Mouse (Mus musculus) liver, postnatal 0 days (tissue): ENCODE data around the gene Gldc. TPM values are rescaled to one million over a fixed set of nuclear protein-coding genes. Genes with fewer than 3 reads are reported as not detected.

Source experiments
- ATAC-seq: fragments of 200-750 bp; cut with Nextera tagmentation; 2 replicates; pipeline ENCODE4 v1.8.0; 2017; ENCODE audit warnings: mild to moderate bottlenecking, moderate library complexity
- DNase-seq: peaks from one replicate; pipeline ENCODE4 v3.0.0-alpha.2; 2016
- H3K27ac ChIP-seq: fragments of 300-500 bp; sonication (generic); 2 replicates; pipeline ENCODE4 v1.5.1; 2014; ENCODE audit warnings: antibody characterized with exemption, moderate library complexity, mild to moderate bottlenecking, low read depth
- H3K27me3 ChIP-seq: fragments of 300-500 bp; sonication (generic); 2 replicates; pipeline ENCODE4 v1.6.1; 2014; ENCODE audit warnings: low read length, control low read depth, mixed read lengths; ENCODE audit not compliant: insufficient read depth
- H3K36me3 ChIP-seq: fragments of 300-500 bp; sonication (generic); replicated peaks from 2 replicates; pipeline ENCODE4 v1.6.1; 2014; ENCODE audit warnings: mild to moderate bottlenecking, control low read depth, low read length, moderate library complexity, mixed read lengths; ENCODE audit not compliant: insufficient read depth
- H3K4me1 ChIP-seq: fragments of 300-500 bp; sonication (generic); 2 replicates; pipeline ENCODE4 v1.6.1; 2014; ENCODE audit warnings: antibody characterized with exemption, mild to moderate bottlenecking, control low read depth; ENCODE audit not compliant: insufficient read depth
- H3K4me2 ChIP-seq: fragments of 300-500 bp; sonication (generic); 2 replicates; pipeline ENCODE4 v1.6.1; 2014; ENCODE audit warnings: low read depth, mild to moderate bottlenecking, low read length, moderate library complexity, mixed read lengths
- H3K4me3 ChIP-seq: fragments of 300-500 bp; sonication (generic); 2 replicates; pipeline ENCODE4 v1.5.1; 2014; ENCODE audit warnings: low read depth, low read length
- H3K9ac ChIP-seq: fragments of 300-500 bp; sonication (generic); replicated peaks from 2 replicates; pipeline ENCODE4 v1.6.1; 2014; ENCODE audit warnings: mild to moderate bottlenecking, moderate library complexity
- H3K9me3 ChIP-seq: fragments of 300-500 bp; sonication (generic); 2 replicates; pipeline ENCODE4 v1.6.1; 2016; ENCODE audit warnings: mild to moderate bottlenecking, control low read depth, low read length, mixed read lengths
- CTCF ChIP-seq: sonication (generic); IDR thresholded peaks from 2 replicates; pipeline ENCODE4 v1.5.1; 2016; ENCODE audit warnings: antibody characterized with exemption, low read depth
- EP300 ChIP-seq: IDR thresholded peaks from 2 replicates; pipeline ENCODE4 v1.6.1; 2016; ENCODE audit warnings: antibody characterized with exemption, low read depth, mild to moderate bottlenecking
- WGBS: fragments of 180-500 bp; shearing (Covaris S2); extraction: QIAGEN DNeasy Blood & Tissue Kit; methylation state at CpG from one replicate; pipeline ENCODE4 v1.1.7; 2014; ENCODE audit not compliant: insufficient replicate concordance; 5-methylcytosine and 5-hydroxymethylcytosine counted together
- polyA plus RNA-seq: library from polyadenylated mRNA; unstranded; fragments of >200 nt; fragmentation: Nextera tagmentation; extraction: Ambion mirVana; gene quantifications from 2 replicates; pipeline ENCODE4 v1.2.1, GENCODE M21; 2015

Gldc gene
- polyA plus RNA-seq, 1 experiment from 2014 or later, result 33.2 TPM

DNA sequence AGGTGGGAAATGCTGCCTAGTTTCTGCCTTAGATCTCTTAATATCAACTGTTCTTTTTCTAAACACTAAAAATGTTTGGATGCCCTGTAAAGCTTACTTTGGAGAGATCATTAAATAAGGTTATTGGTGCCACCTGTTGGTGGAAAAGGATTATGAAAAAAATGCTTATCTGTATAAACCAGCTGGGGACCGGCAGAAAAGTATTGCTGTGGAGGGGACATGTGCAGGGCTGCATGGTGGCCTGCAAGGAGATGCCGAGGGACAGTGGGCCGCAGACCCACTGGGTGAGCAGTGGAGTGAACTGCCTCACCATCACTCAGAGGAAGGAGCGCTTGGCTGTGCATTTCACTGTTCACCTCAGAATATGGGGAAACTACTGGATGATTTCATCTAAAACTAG is 47.1 kb downstream of the Gldc start:
- H3K9me3 ChIP-seq, result no peaks in the 10 kb centered on the region
- H3K4me3 ChIP-seq, result no peak overlapping the region
- H3K4me2 ChIP-seq, result no peak overlapping the region
- no peak for ATAC-seq
- H3K9ac ChIP-seq, result no peak overlapping the region
- WGBS, result 42% methylated on average over 4 of the region's 4 CpGs
- TF ChIP-seq CTCF (peak; percentile 44), EP300 (no peak)
- DNase-seq, result no peak
- H3K36me3 ChIP-seq, result peaks cover 2% of the 10 kb centered on the region; the same call in 1 of the 2 replicates
- no peak overlapping the region for H3K27ac ChIP-seq
- H3K27me3 ChIP-seq, result no peaks in the 10 kb centered on the region
- H3K4me1 ChIP-seq, result no peaks in the 10 kb centered on the region

DNA sequence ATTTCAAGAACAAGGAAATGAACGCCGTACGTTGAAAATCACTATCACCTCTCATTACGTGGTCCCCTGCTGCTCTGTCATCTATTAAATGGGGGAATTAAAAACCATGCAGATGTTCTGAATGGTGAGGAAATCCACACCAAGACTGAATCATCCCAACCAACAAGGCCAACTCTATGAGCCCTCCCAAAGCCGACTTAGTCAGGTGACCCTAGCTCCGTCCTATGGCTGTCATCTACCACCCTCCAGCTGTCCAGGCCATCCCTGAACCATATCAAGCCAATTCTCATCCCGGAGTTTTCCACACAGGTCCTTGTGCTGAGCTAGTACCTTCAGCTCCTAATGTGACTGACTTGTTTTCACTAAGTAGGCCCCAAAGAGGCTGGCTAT is 49.6 kb downstream of the Gldc start:
- DNase-seq (no peak), ATAC-seq (no peak)
- no peak overlapping the region for H3K27ac ChIP-seq
- TF ChIP-seq EP300 (no peak), CTCF (no peak)
- H3K4me3 ChIP-seq, result no peak overlapping the region
- no peaks in the 10 kb centered on the region for H3K4me1 ChIP-seq
- no peaks in the 10 kb centered on the region for H3K27me3 ChIP-seq
- no peak overlapping the region for H3K4me2 ChIP-seq
- WGBS, result 78% methylated on average over 7 of the region's 7 CpGs
- no peaks in the 10 kb centered on the region for H3K9me3 ChIP-seq
- H3K36me3 ChIP-seq, result peaks cover 2% of the 10 kb centered on the region; the same call in 1 of the 2 replicates
- no peak overlapping the region for H3K9ac ChIP-seq

DNA sequence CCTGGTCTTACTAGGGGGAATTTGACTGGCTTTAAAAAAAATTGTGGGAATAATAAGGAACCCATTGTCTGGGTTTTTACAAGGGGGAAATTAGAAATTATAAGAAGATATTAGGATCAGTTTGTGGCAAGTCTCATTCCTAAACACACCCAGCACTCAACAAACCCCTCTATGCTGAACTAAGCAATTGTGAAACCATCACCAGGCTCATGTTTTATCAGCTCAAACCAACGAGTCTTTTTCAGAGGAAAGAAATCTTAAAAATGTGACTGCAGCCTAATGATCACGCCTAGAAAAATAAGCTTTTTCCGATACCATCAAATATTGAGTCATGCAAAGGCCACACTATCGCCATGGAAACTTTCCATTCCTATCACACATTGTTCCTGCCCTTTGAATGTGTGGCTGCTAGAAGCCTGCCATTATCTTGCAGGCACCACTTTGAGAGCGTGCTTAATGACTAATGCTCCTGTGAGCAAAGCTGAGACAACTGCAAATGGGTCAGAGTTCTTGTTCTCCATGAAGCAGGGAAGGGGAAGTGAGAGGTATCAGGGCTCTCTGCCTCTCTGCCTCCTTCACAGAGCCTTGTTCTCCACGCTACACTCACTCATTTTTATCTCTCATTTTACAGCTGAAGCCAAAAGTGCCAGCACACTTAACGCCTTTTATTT is 50.1 kb downstream of the Gldc start:
- TF ChIP-seq EP300, result no peak
- no peak for TF ChIP-seq CTCF
- no peaks in the 10 kb centered on the region for H3K4me1 ChIP-seq
- WGBS, result 54% methylated on average over 7 of the region's 7 CpGs
- H3K4me3 ChIP-seq, result no peak overlapping the region
- ATAC-seq, result no peak
- no peak overlapping the region for H3K4me2 ChIP-seq
- H3K9ac ChIP-seq, result no peak overlapping the region
- H3K9me3 ChIP-seq, result no peaks in the 10 kb centered on the region
- H3K27ac ChIP-seq, result no peak overlapping the region
- H3K27me3 ChIP-seq, result no peaks in the 10 kb centered on the region
- DNase-seq, result no peak
- H3K36me3 ChIP-seq, result peaks cover 2% of the 10 kb centered on the region; the same call in 1 of the 2 replicates

DNA sequence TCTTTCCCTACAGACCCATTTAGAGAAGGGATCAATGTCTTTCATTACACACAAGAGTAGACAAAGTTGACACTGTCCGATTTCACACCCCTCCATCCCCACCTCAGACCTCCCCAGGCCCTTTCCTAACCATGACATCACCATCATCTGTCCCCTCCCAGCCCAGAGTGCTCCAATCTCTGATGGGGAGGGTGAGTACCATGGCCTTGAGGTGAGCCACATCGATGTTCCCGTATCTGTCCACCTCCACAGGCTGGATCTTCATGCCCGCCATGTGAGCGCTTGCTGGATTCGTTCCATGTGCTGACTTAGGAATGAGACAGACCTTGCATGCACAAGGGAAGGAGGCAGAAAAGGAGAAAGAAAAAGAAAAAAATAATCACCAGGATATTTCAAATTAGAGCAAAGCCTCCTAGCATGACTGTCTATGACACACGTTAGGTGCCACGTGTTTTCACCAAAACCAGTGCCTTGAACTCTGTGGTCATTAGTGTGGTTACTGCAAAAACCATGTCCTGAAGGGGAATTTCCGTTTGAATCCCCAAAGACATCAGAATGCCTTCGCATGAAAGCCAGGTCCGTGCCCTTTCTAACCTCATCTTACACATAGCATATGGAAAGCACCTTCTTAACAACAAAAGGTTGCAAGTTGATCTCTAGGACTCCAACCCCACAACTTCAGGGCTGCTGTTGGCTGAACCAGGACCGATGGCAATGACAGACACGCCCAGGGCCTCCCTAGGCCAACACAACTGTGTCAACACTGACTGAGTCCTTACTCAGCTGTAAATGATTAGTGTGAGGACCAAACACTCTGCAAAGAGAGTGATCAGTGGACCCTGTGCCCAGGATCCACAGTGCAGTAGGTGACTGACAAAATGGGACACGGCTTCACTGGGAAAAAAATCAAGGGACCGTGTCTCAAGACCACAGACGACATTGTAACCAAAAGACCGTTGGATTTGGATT is 56.6 kb downstream of the Gldc start:
- DNase-seq, result peak; percentile 58
- peak; percentile 99 for ATAC-seq
- no peak overlapping the region for H3K4me2 ChIP-seq
- WGBS, result 57% methylated on average over 17 of the region's 17 CpGs
- H3K27me3 ChIP-seq, result no peaks in the 10 kb centered on the region
- no peak overlapping the region for H3K9ac ChIP-seq
- peaks cover 6% of the 10 kb centered on the region for H3K4me1 ChIP-seq
- H3K36me3 ChIP-seq, result peaks cover 4% of the 10 kb centered on the region; the same call in 1 of the 2 replicates
- no peak overlapping the region for H3K4me3 ChIP-seq
- H3K9me3 ChIP-seq, result no peaks in the 10 kb centered on the region
- no peak for TF ChIP-seq EP300
- no peak for TF ChIP-seq CTCF
- H3K27ac ChIP-seq, result peak overlapping the region; percentile 85

DNA sequence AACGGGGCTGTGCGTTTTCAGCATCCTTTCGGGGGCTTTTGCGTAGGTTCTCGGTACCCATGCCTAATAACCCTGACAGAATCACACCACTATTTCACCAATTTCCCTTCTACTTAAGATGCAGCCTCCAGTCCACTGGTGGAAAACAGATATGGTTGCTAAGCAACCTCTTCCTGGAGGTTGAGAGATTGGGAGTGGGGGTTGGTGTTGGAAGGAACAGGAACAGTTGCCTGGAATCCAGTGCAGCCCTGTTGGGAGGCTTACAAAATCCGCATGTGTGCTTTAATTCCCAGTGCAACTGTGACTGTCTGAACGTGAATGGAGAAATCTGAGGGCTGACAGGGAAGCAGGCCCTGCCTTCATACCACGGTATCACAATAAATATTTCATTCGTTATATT is 57.5 kb downstream of the Gldc start:
- TF ChIP-seq EP300, result no peak
- TF ChIP-seq CTCF, result no peak
- H3K9ac ChIP-seq, result no peak overlapping the region
- H3K27ac ChIP-seq, result peak overlapping the region; percentile 85
- ATAC-seq (no peak), DNase-seq (no peak)
- 58% methylated on average over 9 of the region's 9 CpGs for WGBS
- H3K4me1 ChIP-seq, result peaks cover 6% of the 10 kb centered on the region
- H3K27me3 ChIP-seq, result no peaks in the 10 kb centered on the region
- H3K36me3 ChIP-seq, result peaks cover 4% of the 10 kb centered on the region; the same call in 1 of the 2 replicates
- no peaks in the 10 kb centered on the region for H3K9me3 ChIP-seq
- no peak overlapping the region for H3K4me2 ChIP-seq
- no peak overlapping the region for H3K4me3 ChIP-seq

DNA sequence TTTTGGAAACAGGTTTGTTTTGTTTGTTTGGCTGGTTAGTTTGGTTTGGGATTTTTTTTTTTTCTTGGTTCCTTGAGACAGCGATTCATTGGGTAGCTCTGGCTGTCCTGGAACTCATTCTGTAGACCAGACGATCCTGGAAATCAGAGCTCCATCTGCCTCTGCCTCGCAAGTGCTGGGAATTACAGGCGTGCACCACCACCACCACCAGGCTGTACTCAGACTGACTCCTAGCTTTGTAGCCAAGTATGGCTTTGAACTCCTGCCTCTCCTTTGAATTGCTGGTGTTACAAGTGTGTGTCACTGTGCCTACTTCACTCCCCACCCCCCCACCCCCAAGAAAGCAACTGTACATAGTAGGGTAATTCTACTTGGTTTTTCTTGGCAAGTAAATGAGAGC is 58.0 kb downstream of the Gldc start:
- H3K27me3 ChIP-seq, result no peaks in the 10 kb centered on the region
- no peak overlapping the region for H3K27ac ChIP-seq
- ATAC-seq (no peak), DNase-seq (no peak)
- no peak overlapping the region for H3K9ac ChIP-seq
- H3K4me2 ChIP-seq, result no peak overlapping the region
- no peaks in the 10 kb centered on the region for H3K9me3 ChIP-seq
- no peak overlapping the region for H3K4me3 ChIP-seq
- H3K4me1 ChIP-seq, result peaks cover 6% of the 10 kb centered on the region
- H3K36me3 ChIP-seq, result peaks cover 6% of the 10 kb centered on the region; the same call in 1 of the 2 replicates
- 62% methylated on average over 4 of the region's 4 CpGs for WGBS
- TF ChIP-seq CTCF (no peak), EP300 (no peak)
